Mouse (Mus musculus): Measurements from ENCODE around the gene Cga. TPM values are rescaled to one million over a fixed set of nuclear protein-coding genes. Genes with fewer than 3 reads are reported as not detected.
A peak's percentile ranks its signal among the peaks of the same experiment; 100 is the strongest.

Gene Cga
- total RNA-seq (2021) = not detected

DNA sequence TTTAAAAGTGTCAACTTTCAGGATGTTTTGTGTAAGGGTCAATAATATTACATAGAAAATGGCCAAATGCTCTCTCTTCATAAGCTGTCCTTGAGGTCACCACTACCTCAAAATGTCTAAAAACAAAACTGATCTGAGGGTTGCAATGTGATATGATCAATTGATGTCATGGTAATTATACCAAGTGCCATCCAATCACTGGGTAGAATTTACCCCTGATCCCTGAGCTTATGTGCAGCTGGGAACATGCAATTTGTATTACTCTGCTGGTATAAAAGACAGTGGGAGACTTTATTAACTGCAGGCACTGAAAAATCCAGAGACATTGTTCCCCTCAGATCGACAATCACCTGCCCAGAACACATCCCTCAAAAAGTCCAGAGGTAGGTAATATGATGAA, at the start of gene Cga:
Gene Cga (plus strand): TSS at position 301 of the 400 bp plus-strand sequence.
- no peak for DNase-seq (ENCODE audit: low spot score in 2 of 2)
- intact Hi-C loops (cut with DNase I) = no loop called here

GRCm38 (mm10) chr4:34843839-34844238, 49.7 kb upstream of the Cga start:
- no peak for DNase-seq (ENCODE audit: low spot score in 2 of 2)
- intact Hi-C loops (cut with DNase I) = no loop called here

DNA sequence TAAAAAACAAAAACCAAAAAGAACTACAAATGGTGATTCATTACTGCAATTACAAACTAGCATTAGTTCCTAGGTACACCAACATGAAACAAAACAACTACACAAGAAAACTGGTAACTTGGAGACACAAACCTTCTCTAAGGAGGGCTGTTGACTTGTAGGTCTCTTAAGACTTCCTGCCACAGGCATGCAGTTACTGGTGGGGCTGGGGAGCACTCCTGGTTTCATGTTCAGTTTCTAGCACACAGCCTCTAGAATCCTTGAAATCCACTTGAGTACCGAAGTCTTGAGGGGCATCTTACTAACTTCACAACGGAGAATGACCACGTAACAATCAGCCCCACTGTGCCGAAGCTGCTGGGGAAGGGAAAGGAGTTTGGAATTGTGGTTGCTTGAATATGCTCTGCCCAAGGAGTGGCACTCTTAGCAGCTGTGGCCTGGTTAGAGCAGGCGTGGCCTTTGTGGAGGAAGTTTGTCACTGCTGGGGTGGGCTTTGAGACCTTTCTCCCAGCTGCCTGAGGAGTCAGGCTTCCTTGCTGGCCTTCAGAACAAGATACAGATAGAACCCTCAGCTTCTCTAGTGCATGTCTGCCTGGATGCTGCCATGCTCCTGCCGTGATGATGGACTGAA, 45.8 kb upstream of the Cga start:
- no peak for DNase-seq (ENCODE audit: low spot score in 2 of 2)

DNA sequence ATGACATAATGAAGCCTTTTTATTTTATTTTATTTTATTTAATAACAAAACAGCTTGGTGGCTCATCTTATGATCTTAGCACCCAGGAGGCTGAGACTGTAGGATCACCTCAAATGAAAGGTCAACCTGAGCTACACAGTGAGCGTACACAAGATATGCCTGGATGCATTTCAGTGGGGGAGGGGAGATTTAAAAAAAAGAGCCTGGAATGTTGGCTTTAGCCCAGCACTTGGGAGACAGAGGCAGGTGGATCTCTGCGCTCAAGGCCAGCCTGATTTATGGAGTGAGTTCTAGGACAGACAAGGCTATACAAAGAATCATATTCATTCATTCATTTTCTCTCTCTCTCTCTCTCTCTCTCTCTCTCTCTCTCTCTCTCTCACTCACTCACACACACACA, 43.4 kb upstream of the Cga start:
- intact Hi-C loops (cut with DNase I) = no loop called here
- DNase-seq (ENCODE audit: low spot score in 2 of 2) = no peak

More for the DNA sequence above, 45.8 kb upstream of the Cga start:
- intact Hi-C loops (cut with DNase I) = no loop called here

DNA sequence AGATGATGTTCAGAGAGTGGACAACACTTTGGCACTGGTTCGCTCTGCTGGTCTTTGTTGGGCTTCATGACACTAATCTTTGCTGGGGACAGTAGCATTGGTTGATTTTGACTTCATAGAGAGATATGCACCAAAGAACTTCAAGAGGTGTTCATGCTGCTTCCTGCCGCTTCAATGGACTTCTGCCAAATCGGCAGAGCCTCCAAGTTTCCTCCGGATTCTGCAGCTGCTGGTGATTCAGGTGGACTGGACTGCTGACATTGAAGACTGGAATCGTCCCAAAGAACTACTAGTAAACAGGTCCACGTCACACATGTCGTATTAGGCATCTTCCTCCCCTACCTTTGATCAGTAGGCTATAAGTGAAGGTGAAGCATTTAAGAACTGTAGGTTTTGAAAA, 41.5 kb upstream of the Cga start:
- intact Hi-C loops (cut with DNase I) = no loop called here
- DNase-seq (ENCODE audit: low spot score in 2 of 2) = no peak

GRCm38 (mm10) chr4:34855966-34856365, 37.6 kb upstream of the Cga start:
- intact Hi-C loops (cut with DNase I) = no loop called here

GRCm38 (mm10) chr4:34858903-34859302, 34.7 kb upstream of the Cga start:
- DNase-seq (ENCODE audit: low spot score in 2 of 2) = no peak
- intact Hi-C loops (cut with DNase I) = no loop called here

More at GRCm38 (mm10) chr4:34855966-34856365, 37.6 kb upstream of the Cga start:
- no peak for DNase-seq (ENCODE audit: low spot score in 2 of 2)

DNA sequence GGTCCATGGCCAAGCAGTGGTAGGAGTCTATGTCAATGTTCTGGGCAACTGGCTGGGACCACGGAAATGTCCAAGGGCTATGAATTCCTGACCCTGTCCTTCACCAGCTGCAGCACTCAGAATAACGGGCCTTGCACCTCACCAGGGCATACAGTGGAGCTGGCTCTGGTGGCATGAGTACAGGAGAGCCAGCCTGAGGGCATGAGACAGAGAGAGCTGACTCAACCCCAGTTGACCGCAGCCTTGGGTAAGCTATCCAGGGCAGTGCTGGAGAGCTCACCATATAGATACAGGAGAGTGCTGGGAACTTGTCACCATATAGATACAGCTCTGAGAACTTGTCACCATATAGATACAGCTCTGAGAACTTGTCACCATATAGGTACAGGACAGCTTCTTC, 34.2 kb upstream of the Cga start:
- intact Hi-C loops (cut with DNase I) = no loop called here
- DNase-seq (ENCODE audit: low spot score in 2 of 2) = no peak

DNA sequence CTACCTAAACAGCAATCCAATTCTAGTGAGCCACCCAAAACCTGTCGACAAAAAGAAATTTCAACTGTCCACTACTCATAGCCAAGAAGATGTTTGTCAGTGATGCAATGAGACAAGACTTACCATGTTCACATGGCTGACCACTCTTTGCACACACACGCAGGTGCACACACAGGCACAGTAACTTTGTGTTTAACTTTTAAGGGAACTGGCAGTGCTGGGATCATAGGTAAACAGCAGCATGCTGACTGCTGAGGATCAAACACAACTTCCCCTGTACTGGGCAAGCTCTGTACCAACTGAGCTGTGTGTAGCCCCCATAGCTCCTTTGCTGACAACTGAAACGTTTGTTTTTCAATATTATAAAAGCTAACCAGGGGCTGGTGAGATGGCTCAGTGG, 32.1 kb upstream of the Cga start:
- DNase-seq (ENCODE audit: low spot score in 2 of 2) = no peak
- intact Hi-C loops (cut with DNase I) = no loop called here

DNA sequence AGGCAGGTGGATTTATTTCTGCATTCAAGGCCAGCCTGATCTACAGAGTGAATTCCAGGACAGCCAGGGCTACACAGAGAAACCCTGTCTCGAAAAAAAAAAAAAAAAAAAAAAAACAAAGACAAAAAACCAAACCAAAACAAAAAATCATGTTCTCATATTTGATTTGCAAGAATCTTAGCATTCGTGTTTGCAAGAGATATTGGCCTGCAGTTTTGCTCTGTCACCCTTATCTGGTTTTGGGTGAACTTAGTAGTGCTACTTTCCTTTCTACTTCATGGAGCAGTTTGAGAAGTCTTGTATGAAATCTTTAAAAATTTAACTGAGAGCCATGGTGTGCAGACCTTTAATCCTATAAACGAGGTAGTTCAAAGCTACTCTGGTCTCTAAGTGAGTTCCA, 23.8 kb upstream of the Cga start:
- intact Hi-C loops (cut with DNase I) = no loop called here
- DNase-seq (ENCODE audit: low spot score in 2 of 2) = no peak

DNA sequence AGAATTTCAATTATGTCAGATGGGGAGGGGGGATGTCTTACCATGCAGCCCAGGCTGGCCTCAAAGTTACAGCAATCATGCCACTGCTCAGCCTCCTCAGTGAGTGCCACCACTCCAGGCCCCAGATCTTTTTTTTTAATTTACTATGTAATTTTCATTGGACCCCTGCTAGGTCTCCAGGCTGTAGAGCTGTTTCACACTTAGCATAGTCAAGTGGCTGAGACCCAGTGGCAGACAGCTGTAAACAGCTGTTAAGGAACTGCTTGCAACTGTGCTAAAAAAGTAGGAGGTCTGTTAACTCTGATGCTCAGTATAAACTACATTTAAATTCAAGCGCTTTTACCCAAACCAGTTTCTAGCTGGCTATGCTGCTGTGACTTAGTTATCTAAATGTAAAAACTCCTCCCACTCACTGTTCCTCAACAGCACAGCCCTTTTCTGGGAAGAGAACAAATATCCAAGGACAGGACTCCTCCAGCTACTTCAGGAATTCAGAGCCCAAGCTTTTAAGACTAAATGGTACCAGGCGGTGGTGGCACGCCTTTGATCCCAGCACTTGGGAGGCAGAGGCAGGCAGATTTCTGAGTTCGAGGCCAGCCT, 20.6 kb upstream of the Cga start:
- intact Hi-C loops (cut with DNase I) = no loop called here
- no peak for DNase-seq (ENCODE audit: low spot score in 2 of 2)

DNA sequence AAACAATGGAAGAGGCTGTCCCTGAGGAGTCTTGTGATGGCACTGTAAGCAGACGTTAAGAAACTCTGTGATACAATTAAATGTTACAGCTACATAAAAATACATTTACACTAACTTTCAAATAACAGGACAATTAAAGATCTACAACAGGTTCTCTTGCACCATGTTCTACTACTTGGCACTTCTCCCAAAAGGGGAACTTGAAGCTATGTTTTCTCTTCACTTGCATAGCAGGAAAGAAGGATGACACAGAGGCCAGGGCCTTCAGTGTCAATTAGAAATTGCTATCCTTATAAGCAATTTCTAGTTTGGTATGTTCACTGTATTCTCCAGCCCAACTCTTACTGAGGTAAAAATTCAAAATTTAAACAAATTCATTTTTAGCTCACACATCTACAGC, 19.3 kb upstream of the Cga start:
- intact Hi-C loops (cut with DNase I) = no loop called here
- no peak for DNase-seq (ENCODE audit: low spot score in 2 of 2)

DNA sequence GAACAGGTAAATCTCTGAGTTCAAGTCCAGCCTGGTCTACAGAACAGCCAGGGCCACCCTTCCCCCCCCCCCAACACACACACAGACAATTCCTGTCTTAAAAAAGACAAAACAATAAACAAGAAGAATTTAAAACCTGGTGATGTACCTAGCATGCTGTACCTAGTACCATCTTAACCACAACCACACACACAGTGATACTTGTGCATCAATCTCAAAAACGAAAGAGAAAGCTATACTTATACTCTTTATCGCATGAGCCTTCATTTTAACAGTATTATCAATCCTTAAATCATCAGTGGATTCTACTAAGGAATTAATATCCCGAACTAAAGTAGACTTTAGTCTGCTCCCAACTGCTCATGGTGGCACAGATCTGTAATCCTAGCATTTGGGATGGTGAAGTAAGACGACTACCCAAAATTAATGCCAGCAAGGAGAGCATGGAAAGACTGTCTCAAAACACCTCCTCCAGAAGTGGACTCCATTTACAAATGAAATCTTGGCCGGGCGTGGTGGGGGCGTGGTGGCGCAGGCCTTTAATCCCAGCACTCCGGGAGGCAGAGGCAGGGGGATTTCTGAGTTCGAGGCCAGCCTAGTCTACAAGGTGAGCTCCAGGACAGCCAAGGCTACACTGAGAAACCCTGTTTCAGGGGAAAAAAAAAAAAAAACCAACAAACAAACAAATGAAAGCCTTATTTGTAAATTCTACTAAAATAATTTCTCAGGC, 12.5 kb upstream of the Cga start:
- intact Hi-C loops (cut with DNase I) = loop anchor here (5.0 to 10.0 kb wide), 2 partner anchors 59 to 106 kb away; partner anchors contain the start of gene Smim8

DNA sequence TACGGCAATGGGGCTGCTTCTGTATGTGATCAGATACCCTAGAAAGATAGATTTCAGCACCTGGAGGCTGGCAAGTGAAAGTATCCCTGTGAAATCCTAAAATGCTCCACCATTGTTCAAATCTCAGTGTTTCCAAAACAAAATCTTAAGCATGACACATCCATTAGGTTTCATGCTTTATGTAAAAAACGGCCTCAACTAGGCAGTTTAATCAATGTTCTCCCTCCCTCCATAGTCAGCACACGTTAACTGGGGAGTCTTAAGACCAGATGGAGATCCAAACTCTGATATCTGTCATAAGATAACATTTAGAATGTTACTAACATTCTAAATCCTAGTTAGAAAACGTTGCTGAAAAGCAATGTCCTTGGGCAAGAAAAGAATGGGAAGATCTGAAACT, 11.7 kb upstream of the Cga start:
- no peak for DNase-seq (ENCODE audit: low spot score in 2 of 2)
- intact Hi-C loops (cut with DNase I) = loop anchor here (5.0 to 10.0 kb wide), 2 partner anchors 60 to 107 kb away; partner anchors contain the start of gene Smim8

More for the DNA sequence above, 12.5 kb upstream of the Cga start:
- no peak for DNase-seq (ENCODE audit: low spot score in 2 of 2)

GRCm38 (mm10) chr4:34882291-34882769, 11.2 kb upstream of the Cga start:
- DNase-seq (ENCODE audit: low spot score in 2 of 2) = peak in 1 of 2 experiments; percentile 61
- intact Hi-C loops (cut with DNase I) = loop anchor here (5.0 to 10.0 kb wide), 2 partner anchors 60 to 108 kb away; partner anchors contain the start of gene Smim8

DNA sequence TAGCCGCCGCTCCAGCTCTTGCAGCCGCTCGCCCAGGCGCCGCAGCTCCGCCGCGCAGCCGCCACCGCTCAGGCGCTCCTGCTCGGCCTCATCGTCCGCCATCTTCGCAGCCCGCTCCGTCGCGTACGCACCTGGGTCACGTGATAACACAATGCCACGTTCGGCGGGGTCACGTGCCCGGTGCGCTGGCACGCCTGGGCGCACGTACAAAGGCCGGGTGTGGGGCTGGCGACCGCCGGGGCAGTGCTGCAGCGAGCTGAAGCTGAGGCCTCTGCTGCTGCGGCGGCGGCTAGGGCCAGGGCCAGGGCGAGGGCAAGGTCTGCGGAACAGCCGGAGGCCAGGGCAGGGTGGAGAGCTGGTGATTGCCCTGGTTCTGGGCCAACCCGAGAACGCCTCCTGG, 10.8 kb upstream of the Cga start, which contains the start of gene Zfp292:
Gene Zfp292 (minus strand): TSS at position 143 of the 400 bp plus-strand sequence.
- intact Hi-C loops (cut with DNase I) = loop anchor here (5.0 to 10.0 kb wide), 2 partner anchors 61 to 108 kb away; partner anchors contain the start of gene Smim8
- peak; percentile 95 to 96 for DNase-seq (ENCODE audit: low spot score in 2 of 2)

DNA sequence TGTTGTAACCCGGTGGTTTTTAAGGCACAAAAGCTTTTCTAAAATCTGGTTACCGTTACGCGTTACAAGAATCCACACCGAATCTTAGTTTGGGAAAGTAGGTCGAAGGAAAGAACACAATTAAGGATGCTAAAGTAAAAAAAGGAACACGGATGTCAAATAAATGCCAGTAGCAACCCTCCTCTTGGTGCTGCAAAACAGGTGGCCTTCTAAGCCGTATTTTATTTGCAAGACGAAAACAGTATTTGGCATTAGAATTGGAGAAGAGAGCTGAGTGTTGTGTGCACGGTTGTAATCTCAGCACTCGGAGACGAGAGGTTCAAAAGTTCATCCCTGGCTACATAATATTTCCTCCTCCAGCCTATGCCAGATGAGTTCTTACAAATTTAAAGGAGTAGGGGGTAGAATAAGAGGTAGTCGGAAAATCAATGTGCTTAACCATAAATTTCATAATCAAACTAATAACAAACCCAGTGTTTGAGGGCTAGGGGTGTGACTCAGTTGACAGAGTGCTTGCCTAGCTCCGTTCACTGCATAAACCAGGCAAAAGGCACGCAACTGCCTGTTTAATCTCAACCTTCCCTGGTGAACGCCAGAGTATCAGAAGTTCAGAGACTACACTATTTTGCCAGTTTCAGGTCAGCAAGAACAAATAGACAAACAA, 10.1 kb upstream of the Cga start:
- intact Hi-C loops (cut with DNase I) = loop anchor here (5.0 to 10.0 kb wide), 2 partner anchors 61 to 109 kb away; partner anchors contain the start of gene Smim8
- no peak for DNase-seq (ENCODE audit: low spot score in 2 of 2)

- no peak for DNase-seq (ENCODE audit: low spot score in 2 of 2)
- intact Hi-C loops (cut with DNase I) = loop anchor here (5.0 to 10.0 kb wide), 2 partner anchors 111 to 198 kb away; partner anchors contain the start of genes Slc35a1 and Smim8
These were observed 7.8 kb upstream of the Cga start for GRCm38 (mm10) chr4:34885631-34886351.

Data from left cerebral cortex, postnatal 36 days (tissue).